Mouse (Mus musculus) ovary, adult 10 weeks (tissue): ENCODE measurements around the gene Chil4. TPM values are rescaled to one million over a fixed set of nuclear protein-coding genes. Genes with fewer than 3 reads are reported as not detected.

Experiments
- polyA plus RNA-seq: library from polyadenylated mRNA; stranded (reverse); fragments of 350-450 nt; fragmentation: Illumina TruSeq; extraction: RNeasy Lipid Tissue Mini Kit (QIAGEN cat#74804); gene quantifications from one replicate; pipeline ENCODE4 v1.2.3, GENCODE M21; 2014

The Chil4 gene
- polyA plus RNA-seq: not detected

GRCm38 (mm10) chr3:106219407-106219806 lies at the start of gene Chil4:
TSS of gene Chil4 (minus strand) at chr3:106219507.

GRCm38 (mm10) chr3:106167464-106167863 lies 51.8 kb downstream of the Chil4 start, which contains the start of gene Chil3:
TSS of gene Chil3 (minus strand) at chr3:106167564.

Other genes with a start within 250 kb of the Chil4 start
- gene Ovgp1, start 245.8 kb downstream of the Chil4 start, polyA plus RNA-seq: 1,411 TPM
- gene Pifo, start 204.9 kb downstream of the Chil4 start, polyA plus RNA-seq: 16.6 TPM
- not detected for gene Chil5, start 186.7 kb downstream of the Chil4 start, polyA plus RNA-seq
- 0.43 TPM for gene Chia1, start 106.3 kb downstream of the Chil4 start, polyA plus RNA-seq
- 3.5 TPM for gene Chil3, start 51.9 kb downstream of the Chil4 start, polyA plus RNA-seq
- gene Chil6, start 186.7 kb upstream of the Chil4 start, polyA plus RNA-seq: not detected